Mouse (Mus musculus): Measurements from ENCODE around the gene Avpr1b.

DNA sequence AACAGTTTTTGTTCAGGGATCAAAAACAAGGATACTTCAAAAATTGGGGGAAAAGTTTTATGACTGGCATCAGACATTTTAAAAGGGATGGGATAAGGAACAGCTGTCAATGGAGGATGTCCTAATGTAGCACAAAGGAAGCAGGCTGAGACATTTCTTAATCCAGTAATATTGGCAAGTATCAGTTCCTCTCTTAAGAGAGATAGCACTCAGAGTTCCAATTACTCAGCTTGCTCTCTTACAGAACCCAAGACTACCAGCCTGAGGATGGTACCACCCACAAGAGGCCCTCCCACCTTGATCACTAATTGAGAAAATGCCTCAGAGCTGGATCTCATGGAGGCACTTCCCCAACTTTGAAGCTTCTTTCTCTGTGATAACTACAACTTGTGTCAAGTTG is 38.5 kb upstream of the Avpr1b start:
- TF ChIP-seq POLR2A (IDR thresholded peaks at IDR 0.05; ENCODE audit: low read depth, low read length) (no peak), CTCF (IDR thresholded peaks at IDR 0.05; ENCODE audit: extremely low read depth, insufficient read length, insufficient replicate concordance, low read depth, low read length) (no peak)

Data from small intestine, adult 2 months (tissue).